Mouse (Mus musculus) liver, adult 2 months (tissue): Measurements from ENCODE around the gene Fam222a.

ENCODE experiments used
- CTCF ChIP-seq: fragments of 200-500 bp; IDR thresholded peaks from 2 replicates; pipeline ENCODE4 v1.5.1; 2011; ENCODE audit warnings: low read depth, low read length, control low read depth
- POLR2A ChIP-seq: fragments of 200-500 bp; IDR thresholded peaks from 2 replicates; pipeline ENCODE4 v1.6.1; 2011; ENCODE audit warnings: low read length, control low read depth; ENCODE audit not compliant: insufficient read depth; ENCODE audit errors: extremely low read depth

DNA sequence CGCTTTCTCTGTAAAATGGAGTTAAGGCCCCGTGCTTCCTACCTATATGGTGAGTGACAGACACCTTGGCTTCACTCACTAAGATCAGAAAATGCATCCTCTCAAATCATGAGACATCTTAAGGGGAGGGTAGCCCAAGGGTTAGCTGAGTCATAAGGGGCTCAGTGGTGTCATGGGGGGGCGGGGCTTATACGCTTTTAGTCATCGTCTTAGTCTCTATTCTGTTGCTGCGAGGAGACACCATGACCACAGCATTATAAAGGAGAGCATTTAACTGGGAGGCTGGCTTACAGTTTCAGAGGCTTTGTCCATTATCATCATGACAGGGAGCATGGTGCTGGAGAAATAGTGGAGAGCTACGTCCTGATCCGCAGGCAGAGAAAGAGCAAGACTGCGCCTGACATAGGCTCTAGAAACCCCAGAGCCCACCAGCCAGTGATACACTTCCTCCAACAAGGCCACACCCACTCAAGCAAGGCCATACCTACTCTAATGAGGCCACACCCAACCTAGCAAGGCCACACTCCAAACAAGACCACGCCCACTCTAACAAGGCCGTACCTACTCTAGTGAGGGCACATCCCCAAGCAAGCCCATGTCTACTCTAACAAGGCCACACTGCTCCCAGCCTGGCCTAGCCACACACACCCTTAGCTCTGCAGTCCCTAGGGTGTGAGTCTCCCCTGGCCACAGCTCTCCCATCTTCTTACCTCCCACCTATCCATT lies 48.7 kb downstream of the Fam222a start:
- no peak for TF ChIP-seq CTCF
- no peak for TF ChIP-seq POLR2A
